8 mouse cellular contexts compared by ENCODE assay signal in the genomic region with DNA sequence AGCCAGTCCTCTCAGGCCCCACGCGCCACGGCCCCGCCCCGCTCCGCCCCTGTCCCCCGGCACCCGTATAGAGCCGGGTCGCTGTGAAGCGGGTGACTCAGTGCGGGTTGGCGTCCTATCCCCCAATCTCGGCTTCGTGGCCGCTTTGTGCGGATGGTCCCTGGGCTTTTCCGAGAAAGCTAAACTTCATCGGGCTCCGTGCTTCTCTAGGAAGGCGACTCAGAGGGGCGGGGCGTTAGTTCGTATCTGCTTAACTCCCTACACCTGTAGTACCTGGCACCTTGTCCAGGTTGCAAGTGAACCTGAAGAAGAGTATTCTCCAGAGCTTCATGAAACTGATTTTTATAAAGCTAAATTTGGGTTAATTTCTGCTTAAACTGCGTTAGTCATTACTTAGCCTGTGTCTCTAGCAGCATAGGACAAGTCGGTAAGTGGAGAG. TPM values are rescaled to one million over a fixed set of nuclear protein-coding genes. Genes with fewer than 3 reads are reported as not detected.
DNase-seq lines count a peak whose midpoint lies in the region; ATAC-seq lines count a peak whose summit lies in the region.

No protein-coding gene starts in this region.

- H3K4me3 ChIP-seq in kidney, embryonic 15.5 days (replicated peaks), result peak overlapping the region; percentile 97
- peak overlapping the region; percentile 89 for H3K4me3 ChIP-seq in brown adipose tissue, adult 24 weeks (ENCODE audit: insufficient read depth, low read depth, low read length)
- peak overlapping the region; percentile 93 for H3K4me3 ChIP-seq in hindbrain, embryonic 14.5 days (replicated peaks; ENCODE audit: low read length)
- H3K4me3 ChIP-seq in midbrain, embryonic 14.5 days (replicated peaks; ENCODE audit: low read depth, low read length), result peak overlapping the region; percentile 93

- no peak for DNase-seq in kidney, adult 11 months
- no peak for DNase-seq in hindbrain, embryonic 14.5 days (ENCODE audit: low spot score)
- no peak for DNase-seq in midbrain, embryonic 14.5 days
- no peak for DNase-seq in urinary bladder, postnatal 10 days (ENCODE audit: low spot score)
- DNase-seq in layer of hippocampus, postnatal 10 days (ENCODE audit: low spot score in 2 of 2), result no peak
- DNase-seq in layer of hippocampus, adult 9-10 months (ENCODE audit: low spot score), result no peak

- no peaks in the 10 kb centered on the region for H3K9me3 ChIP-seq in kidney, embryonic 15.5 days (replicated peaks)
- H3K9me3 ChIP-seq in hindbrain, embryonic 14.5 days (ENCODE audit: control insufficient read depth, low read length), result no peaks in the 10 kb centered on the region
- no peaks in the 10 kb centered on the region for H3K9me3 ChIP-seq in midbrain, embryonic 14.5 days (ENCODE audit: control insufficient read depth, low read length)

- peaks cover 27% of the 10 kb centered on the region for H3K4me1 ChIP-seq in kidney, embryonic 15.5 days
- peaks cover 12% of the 10 kb centered on the region for H3K4me1 ChIP-seq in brown adipose tissue, adult 24 weeks (ENCODE audit: control insufficient read depth, insufficient read depth, insufficient read length, low read length)
- peaks cover 29% of the 10 kb centered on the region for H3K4me1 ChIP-seq in hindbrain, embryonic 14.5 days (replicated peaks; ENCODE audit: control insufficient read depth, insufficient read depth, low read length)
- H3K4me1 ChIP-seq in midbrain, embryonic 14.5 days (ENCODE audit: control insufficient read depth, insufficient read depth, low read length), result peaks cover 28% of the 10 kb centered on the region

- WGBS in kidney, embryonic 15.5 days, result 3% methylated on average over 26 of the region's 26 CpGs
- 3% methylated on average over 26 of the region's 26 CpGs for WGBS in hindbrain, embryonic 14.5 days
- WGBS in midbrain, embryonic 14.5 days, result 3% methylated on average over 26 of the region's 26 CpGs

- H3K9ac ChIP-seq in kidney, embryonic 15.5 days, result peak overlapping the region; percentile 40
- H3K9ac ChIP-seq in hindbrain, embryonic 14.5 days, result no peak overlapping the region
- H3K9ac ChIP-seq in midbrain, embryonic 14.5 days (replicated peaks; ENCODE audit: low read length), result no peak overlapping the region

- peak overlapping the region; percentile 70 for H3K4me2 ChIP-seq in kidney, embryonic 15.5 days
- H3K4me2 ChIP-seq in hindbrain, embryonic 14.5 days (replicated peaks), result peak overlapping the region; percentile 83
- peak overlapping the region; percentile 78 for H3K4me2 ChIP-seq in midbrain, embryonic 14.5 days (ENCODE audit: low read length)

- no peaks in the 10 kb centered on the region for H3K27me3 ChIP-seq in kidney, embryonic 15.5 days
- H3K27me3 ChIP-seq in hindbrain, embryonic 14.5 days (ENCODE audit: control insufficient read depth, insufficient read depth, low read length), result no peaks in the 10 kb centered on the region
- H3K27me3 ChIP-seq in midbrain, embryonic 14.5 days (ENCODE audit: control insufficient read depth, insufficient read depth, low read length), result no peaks in the 10 kb centered on the region

- H3K27ac ChIP-seq in kidney, embryonic 15.5 days, result peak overlapping the region; percentile 66
- H3K27ac ChIP-seq in brown adipose tissue, adult 24 weeks (replicated peaks; ENCODE audit: low read depth, low read length), result peak overlapping the region; percentile 49
- peak overlapping the region; percentile 49; the same call in 1 of the 2 replicates for H3K27ac ChIP-seq in hindbrain, embryonic 14.5 days
- peak overlapping the region; percentile 94; the same call in 1 of the 2 replicates for H3K27ac ChIP-seq in midbrain, embryonic 14.5 days (replicated peaks; ENCODE audit: low read depth, low read length)

- peaks cover 14% of the 10 kb centered on the region for H3K36me3 ChIP-seq in kidney, embryonic 15.5 days
- no peaks in the 10 kb centered on the region for H3K36me3 ChIP-seq in hindbrain, embryonic 14.5 days (replicated peaks; ENCODE audit: control insufficient read depth, insufficient read depth)
- H3K36me3 ChIP-seq in midbrain, embryonic 14.5 days (ENCODE audit: control insufficient read depth, insufficient read depth, low read length), result no peaks in the 10 kb centered on the region

- ATAC-seq in kidney, embryonic 15.5 days (replicated peaks; ENCODE audit: low FRiP score), result no peak
- no peak for ATAC-seq in hindbrain, embryonic 14.5 days (ENCODE audit: low FRiP score)
- ATAC-seq in midbrain, embryonic 14.5 days (ENCODE audit: low FRiP score, low TSS enrichment), result no peak; the same call in 1 of the 2 replicates

RNA-seq across cellular contexts. Expression of gene Ankrd50, which starts 0.5 kb away (rescaled TPM):
- 16.6 and 17.3 TPM in 2 replicates for polyA plus RNA-seq in kidney, embryonic 15.5 days (2015; fragmentation: Nextera tagmentation; extraction: Ambion mirVana)
- 23.7 and 28.2 TPM in 2 replicates for polyA plus RNA-seq in brown adipose tissue, adult 24 weeks (2012; ENCODE audit: insufficient read depth, insufficient read length, missing spikeins)
- 27.6 and 29.3 TPM in 2 replicates for polyA plus RNA-seq in hindbrain, embryonic 14.5 days (2014; fragmentation: Nextera tagmentation; extraction: Ambion mirVana)
- polyA plus RNA-seq in midbrain, embryonic 14.5 days (2014; fragmentation: Nextera tagmentation; extraction: Ambion mirVana), result 26.1 and 37.1 TPM in 2 replicates
- 10 to 100 TPM; 50.0 to 50.9 TPM for total RNA-seq in layer of hippocampus, postnatal 10 days (2021)
